Mouse (Mus musculus) bone marrow, adult 2 months (tissue): ENCODE measurements around the gene Gpr1.

Experiments used
- CTCF ChIP-seq: fragments of 200-500 bp; IDR thresholded peaks from 2 replicates; pipeline ENCODE4 v1.5.1; 2011; ENCODE audit warnings: low read length, control low read depth; ENCODE audit not compliant: control insufficient read depth, insufficient read depth
- POLR2A ChIP-seq: fragments of 200-500 bp; IDR thresholded peaks from 2 replicates; pipeline ENCODE4 v1.6.1; 2011; ENCODE audit warnings: low read depth, mild to moderate bottlenecking, control low read depth, low read length, borderline replicate concordance; ENCODE audit not compliant: control insufficient read depth

DNA sequence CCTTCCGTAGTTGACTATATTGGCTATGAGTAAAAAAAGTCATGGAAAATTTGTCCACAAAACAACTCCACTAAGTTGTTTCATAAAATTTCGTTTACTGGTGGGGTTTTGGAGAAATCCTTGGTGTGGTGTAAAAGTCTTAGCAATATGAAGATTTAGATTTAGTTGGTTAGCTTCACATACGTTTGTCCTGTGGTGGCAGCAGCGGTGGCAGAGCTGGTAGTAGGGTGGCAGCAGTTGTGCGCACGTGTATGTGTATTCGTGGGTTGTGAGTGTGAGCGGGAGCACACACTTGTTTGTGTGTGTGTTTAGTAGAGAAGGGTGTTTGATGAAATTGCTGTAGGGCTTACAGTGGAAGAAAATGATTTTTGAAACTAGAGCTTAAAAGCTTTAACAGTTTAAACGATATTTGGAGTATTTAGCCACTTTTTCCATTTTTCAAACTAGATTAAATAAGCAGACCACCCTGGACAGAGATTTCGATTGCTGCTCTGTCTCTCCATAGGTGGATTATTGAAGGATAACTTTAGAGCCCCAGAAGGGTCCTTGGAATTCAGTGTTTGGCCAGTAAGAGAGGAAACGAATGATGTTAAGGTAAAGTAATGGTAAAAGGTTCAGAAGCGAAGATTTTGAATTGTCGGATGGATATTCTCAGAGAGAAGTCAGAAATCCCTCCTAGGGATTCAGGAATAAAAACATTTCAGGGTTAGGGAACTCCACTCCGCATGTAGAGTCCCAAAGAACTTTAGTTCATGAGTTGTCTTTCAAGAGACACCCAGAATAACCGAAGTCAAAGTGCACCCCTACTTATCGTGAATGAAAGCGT is 45.8 kb upstream of the Gpr1 start:
- TF ChIP-seq POLR2A (no peak), CTCF (no peak)
